Comparison of ENCODE assay signal across 12 mouse cellular contexts in the genomic region with DNA sequence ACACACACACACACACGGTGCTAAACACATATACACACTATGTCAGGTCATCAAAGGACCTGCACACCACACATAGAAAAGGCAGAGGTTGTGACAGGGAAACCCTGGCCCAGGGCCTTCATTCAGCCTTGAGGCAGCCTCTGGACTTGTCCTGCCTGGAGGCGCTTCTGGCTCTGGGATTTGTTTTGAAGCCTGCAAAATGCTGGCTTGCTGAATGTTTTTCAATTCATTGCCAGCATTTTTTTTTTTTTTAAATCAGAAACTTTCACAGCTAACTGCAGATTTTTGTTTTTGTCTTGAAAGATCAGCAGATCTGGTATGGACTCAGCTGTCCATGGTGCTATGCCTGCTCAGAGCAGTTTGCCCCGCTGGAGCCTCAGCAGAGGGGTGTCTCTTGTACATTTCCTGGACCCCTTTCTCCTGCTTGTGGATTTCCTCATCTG. TPM values are rescaled to one million over a fixed set of nuclear protein-coding genes. Genes with fewer than 3 reads are reported as not detected.
A peak's percentile ranks its signal among the peaks of the same experiment; 100 is the strongest.
DNase-seq lines count a peak whose midpoint lies in the region; ATAC-seq and TF ChIP-seq lines count a peak whose summit lies in the region.
"Had no signal": no experiment of that assay in that cellular context is flagged by ENCODE, and none has a peak within 500 bp of the region (broad histone marks: within the 10 kb centered on the region; RNA-seq: fewer than 3 reads in every experiment).

No protein-coding gene starts in this region.

- no peak overlapping the region for H3K4me2 ChIP-seq in midbrain, embryonic 14.5 days (ENCODE audit: low read length)
- H3K4me2 ChIP-seq in midbrain, embryonic 13.5 days (replicated peaks): no peak overlapping the region
- no peak overlapping the region for H3K4me2 ChIP-seq in stomach, embryonic 16.5 days (ENCODE audit: low read depth, low read length)
- H3K4me2 ChIP-seq: embryonic facial prominence, embryonic 12.5 days; midbrain, embryonic 12.5 days had no signal

- H3K9me3 ChIP-seq in midbrain, embryonic 14.5 days (ENCODE audit: control insufficient read depth, low read length): no peaks in the 10 kb centered on the region
- H3K9me3 ChIP-seq in midbrain, embryonic 13.5 days: no peaks in the 10 kb centered on the region
- no peaks in the 10 kb centered on the region for H3K9me3 ChIP-seq in stomach, embryonic 16.5 days (replicated peaks; ENCODE audit: control insufficient read depth, low read length)
- H3K9me3 ChIP-seq: embryonic facial prominence, embryonic 12.5 days; midbrain, embryonic 12.5 days had no signal

- no peak for TF ChIP-seq CTCF in gastrocnemius, adult 2 months (IDR thresholded peaks at IDR 0.05)

- H3K27me3 ChIP-seq in midbrain, embryonic 14.5 days (ENCODE audit: control insufficient read depth, insufficient read depth, low read length): no peaks in the 10 kb centered on the region
- no peaks in the 10 kb centered on the region for H3K27me3 ChIP-seq in midbrain, embryonic 13.5 days
- no peaks in the 10 kb centered on the region for H3K27me3 ChIP-seq in stomach, embryonic 16.5 days (ENCODE audit: control insufficient read depth, insufficient read depth, low read length)
- H3K27me3 ChIP-seq: embryonic facial prominence, embryonic 12.5 days; midbrain, embryonic 12.5 days had no signal

- no peak for ATAC-seq in midbrain, embryonic 14.5 days (ENCODE audit: low FRiP score, low TSS enrichment)
- ATAC-seq in midbrain, embryonic 13.5 days: no peak
- no peak for ATAC-seq in stomach, embryonic 16.5 days (ENCODE audit: insufficient read depth, low FRiP score)
- ATAC-seq: activated CD4-positive, CD25-positive, alpha-beta regulatory T cell, adult 4 months had no signal

- H3K9ac ChIP-seq in midbrain, embryonic 14.5 days (replicated peaks; ENCODE audit: low read length): no peak overlapping the region
- no peak overlapping the region for H3K9ac ChIP-seq in midbrain, embryonic 13.5 days (replicated peaks)
- H3K9ac ChIP-seq in stomach, embryonic 16.5 days (ENCODE audit: low read length): no peak overlapping the region
- H3K9ac ChIP-seq: embryonic facial prominence, embryonic 12.5 days; midbrain, embryonic 12.5 days had no signal

- peak; percentile 70 for DNase-seq in gastrocnemius, adult 2 months
- DNase-seq in gastrocnemius, adult 8-10 months (ENCODE audit: low spot score in 2 of 2): no peak
- peak; percentile 31 for DNase-seq in midbrain, embryonic 14.5 days
- peak; percentile 67 for DNase-seq in kidney, postnatal 10 days
- no peak for DNase-seq in cerebellum, adult 9-10 months
- DNase-seq in cerebellum, adult 9-11 months: no peak

- WGBS in midbrain, embryonic 14.5 days: 81% methylated on average over 3 of the region's 3 CpGs
- 91% methylated on average over 3 of the region's 3 CpGs for WGBS in midbrain, embryonic 13.5 days
- WGBS in stomach, embryonic 16.5 days: 41% methylated on average over 3 of the region's 3 CpGs

- no peaks in the 10 kb centered on the region for H3K4me1 ChIP-seq in midbrain, embryonic 14.5 days (ENCODE audit: control insufficient read depth, insufficient read depth, low read length)
- H3K4me1 ChIP-seq in midbrain, embryonic 13.5 days (replicated peaks): 0 out of 2 replicates have a peak, but pooled peaks cover 4% of the 10 kb centered on the region
- H3K4me1 ChIP-seq in stomach, embryonic 16.5 days (ENCODE audit: control insufficient read depth, insufficient read depth, low read length): peaks cover 3% of the 10 kb centered on the region; the same call in 1 of the 2 replicates
- H3K4me1 ChIP-seq: midbrain, embryonic 12.5 days had no signal

- H3K36me3 ChIP-seq in midbrain, embryonic 14.5 days (ENCODE audit: control insufficient read depth, insufficient read depth, low read length): no peaks in the 10 kb centered on the region
- no peaks in the 10 kb centered on the region for H3K36me3 ChIP-seq in midbrain, embryonic 13.5 days
- H3K36me3 ChIP-seq in stomach, embryonic 16.5 days (ENCODE audit: control insufficient read depth, insufficient read depth, low read length): no peaks in the 10 kb centered on the region
- H3K36me3 ChIP-seq: embryonic facial prominence, embryonic 12.5 days; midbrain, embryonic 12.5 days had no signal

- peak overlapping the region; percentile 73 for H3K27ac ChIP-seq in gastrocnemius, adult 2 months
- no peak overlapping the region for H3K27ac ChIP-seq in midbrain, embryonic 14.5 days (replicated peaks; ENCODE audit: low read depth, low read length)
- H3K27ac ChIP-seq in midbrain, embryonic 13.5 days: no peak overlapping the region
- 0 out of 2 replicates have a peak overlapping the region, but pooled peaks have one; percentile 7 for H3K27ac ChIP-seq in stomach, embryonic 16.5 days (ENCODE audit: low read length)
- H3K27ac ChIP-seq: embryonic facial prominence, embryonic 12.5 days; midbrain, embryonic 12.5 days had no signal

- intact Hi-C loops in gastrocnemius, adult 2 months (cut with DNase I): no loop called here

- H3K4me3 ChIP-seq in gastrocnemius, adult 2 months: no peak overlapping the region; the same call in 1 of the 2 replicates
- H3K4me3 ChIP-seq in midbrain, embryonic 14.5 days (replicated peaks; ENCODE audit: low read depth, low read length): no peak overlapping the region
- H3K4me3 ChIP-seq in midbrain, embryonic 13.5 days (replicated peaks): no peak overlapping the region
- no peak overlapping the region for H3K4me3 ChIP-seq in stomach, embryonic 16.5 days (replicated peaks; ENCODE audit: low read length)
- H3K4me3 ChIP-seq: embryonic facial prominence, embryonic 12.5 days; midbrain, embryonic 12.5 days had no signal

RNA-seq across cellular contexts. Expression of gene Slco2b1, which starts 11.4 kb away (rescaled TPM):
- 1 to 10 TPM; 5.2 to 7.1 TPM for total RNA-seq in gastrocnemius, adult 2 months (2021)
- total RNA-seq in gastrocnemius, adult 8-10 months (2022): 1 to 10 TPM; 2.5 to 5.8 (median 4.3) TPM
- polyA plus RNA-seq in midbrain, embryonic 14.5 days (2014; fragmentation: Nextera tagmentation; extraction: Ambion mirVana): 2.5 and 4.7 TPM in 2 replicates
- polyA plus RNA-seq in midbrain, embryonic 13.5 days (2015; fragmentation: Nextera tagmentation; extraction: Ambion mirVana): 4.1 and 5.0 TPM in 2 replicates
- polyA plus RNA-seq in stomach, embryonic 16.5 days (2015; fragmentation: Nextera tagmentation; extraction: Ambion mirVana): 4.0 and 4.6 TPM in 2 replicates
- polyA plus RNA-seq: activated CD4-positive, CD25-positive, alpha-beta regulatory T cell, adult 4 months had no signal

RNA-seq across cellular contexts. Expression of gene Olfr520, which starts 30.3 kb away (rescaled TPM):
- not detected for total RNA-seq in gastrocnemius, adult 2 months (2021)
- under 1 TPM in 1 of 4 experiments, not detected in 3; 0.52 TPM for total RNA-seq in gastrocnemius, adult 8-10 months (2022)
- polyA plus RNA-seq in midbrain, embryonic 14.5 days (2014; fragmentation: Nextera tagmentation; extraction: Ambion mirVana): not detected in 2 replicates
- not detected in 2 replicates for polyA plus RNA-seq in midbrain, embryonic 13.5 days (2015; fragmentation: Nextera tagmentation; extraction: Ambion mirVana)
- not detected in 2 replicates for polyA plus RNA-seq in stomach, embryonic 16.5 days (2015; fragmentation: Nextera tagmentation; extraction: Ambion mirVana)
- polyA plus RNA-seq: activated CD4-positive, CD25-positive, alpha-beta regulatory T cell, adult 4 months; embryonic facial prominence, embryonic 12.5 days; limb, embryonic 11.5 days; midbrain, embryonic 12.5 days had no signal

Comparison
In these comparisons a context has a peak if more than half of its experiments do, and no peak if none do; other contexts are left out.
1. DNase-seq: peak in gastrocnemius, adult 2 months (single experiment), midbrain, embryonic 14.5 days (single experiment) and kidney, postnatal 10 days (single experiment); none in gastrocnemius, adult 8-10 months (0 of 2), cerebellum, adult 9-10 months (single experiment) and cerebellum, adult 9-11 months (single experiment).
2. H3K27ac ChIP-seq: peak in gastrocnemius, adult 2 months (single experiment) and stomach, embryonic 16.5 days (single experiment); none in midbrain, embryonic 14.5 days (single experiment) and midbrain, embryonic 13.5 days (single experiment).